Mouse (Mus musculus): Measurements from ENCODE around the gene Bves.
"Not testable (repeated sequence)": the region's sequence is repeated elsewhere in the genome, so short reads cannot be mapped to it uniquely, and the experiment has no call there.

The Bves gene

DNA sequence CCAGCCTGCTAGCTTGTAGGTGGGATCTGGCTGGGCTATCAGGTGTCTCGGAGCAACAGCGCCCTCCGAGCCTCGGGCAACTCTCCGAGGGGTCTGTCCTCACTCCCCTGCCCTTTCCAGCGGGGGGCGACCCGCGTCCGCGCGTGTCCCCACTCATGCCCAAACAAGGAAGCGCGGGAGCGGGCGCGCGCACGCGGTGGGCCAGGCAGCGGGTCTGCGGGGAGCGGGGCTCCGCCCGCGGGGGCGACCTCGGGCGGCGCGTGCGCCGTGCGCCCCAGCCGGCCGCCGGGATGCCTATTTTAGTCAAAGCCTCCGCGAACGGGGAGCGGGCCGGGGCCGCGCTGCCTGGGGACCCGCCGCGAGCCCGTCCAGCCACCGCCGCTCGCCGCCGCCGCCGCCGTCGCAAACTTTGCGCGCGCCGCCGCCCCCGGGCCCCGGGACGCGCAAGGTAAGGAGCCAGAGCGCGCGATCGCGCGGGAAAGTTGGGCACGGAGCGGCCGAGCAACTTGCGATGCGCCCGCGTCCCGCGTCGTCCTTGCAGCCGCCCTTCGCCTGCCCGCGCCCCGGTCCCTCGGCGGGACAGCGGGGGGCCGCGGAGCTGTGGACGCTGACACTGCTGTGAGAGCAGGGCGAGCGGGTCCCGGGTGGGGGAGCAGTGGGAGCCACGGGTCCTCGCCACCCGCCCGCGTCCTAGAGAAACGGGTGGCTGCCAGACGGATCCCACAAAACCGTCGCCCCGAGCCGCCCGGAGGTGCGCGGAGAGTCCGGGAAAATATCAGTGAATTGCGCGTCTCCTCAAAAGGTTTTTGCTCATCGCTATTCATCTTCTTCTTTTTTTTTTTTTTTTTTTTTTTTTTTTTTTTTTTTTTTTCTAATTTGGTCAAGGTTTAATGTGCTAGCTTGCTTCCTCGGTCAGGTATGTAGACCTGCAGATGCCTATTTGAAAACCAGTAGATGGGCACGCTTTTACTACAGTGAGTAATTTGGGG, at the start of gene Bves:
TSS of gene Bves (plus strand) at position 339 of the 989 bp plus-strand sequence.
- peak; percentile 83 for DNase-seq

DNA sequence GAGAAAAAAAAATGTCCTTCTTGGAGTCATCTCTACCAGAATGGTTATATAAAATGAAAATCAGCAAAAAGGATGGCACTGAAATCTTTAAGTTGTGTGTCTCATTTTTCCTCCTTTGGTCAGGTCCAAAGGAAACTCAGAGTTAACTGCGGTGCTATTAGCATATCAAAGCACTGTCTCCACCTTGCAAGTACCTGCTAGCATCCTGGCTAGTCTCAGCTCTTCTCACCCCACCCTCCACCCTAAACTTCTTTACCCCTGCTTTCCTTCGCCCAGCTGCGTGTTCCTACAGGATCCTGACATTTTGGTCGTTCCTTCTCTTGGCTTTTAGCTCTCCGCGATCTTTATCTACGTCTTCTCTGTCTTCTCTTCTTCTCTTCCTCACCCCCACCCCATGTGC, 47.2 kb upstream of the Bves start:
- no peak for DNase-seq

- peak; percentile 70 for DNase-seq
These were observed 46.1 kb upstream of the Bves start for GRCm38 (mm10) chr10:45289218-45290105.

GRCm38 (mm10) chr10:45290618-45291017, 45.0 kb upstream of the Bves start:
- DNase-seq: peak; percentile 39

DNA sequence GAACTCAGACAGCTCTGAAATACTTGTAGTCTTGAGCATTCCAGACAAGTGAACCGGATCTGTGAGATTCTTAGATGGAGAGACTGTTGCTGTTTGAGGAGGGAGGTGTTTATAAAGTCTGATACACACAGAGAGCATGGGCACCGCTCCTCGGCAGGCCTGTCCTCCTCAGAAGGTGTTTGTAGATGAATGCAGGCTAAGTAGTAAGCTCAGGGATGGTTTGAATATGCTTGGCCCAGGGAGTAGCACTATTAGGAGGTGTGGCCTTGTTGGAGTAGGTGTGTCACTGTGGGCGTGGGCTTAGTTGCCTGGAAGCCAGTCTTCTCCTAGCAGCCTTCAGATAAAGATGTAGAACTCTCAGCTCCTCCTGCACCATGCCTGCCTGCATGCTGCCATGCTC, 43.4 kb upstream of the Bves start:
- DNase-seq: not testable (repeated sequence)

DNA sequence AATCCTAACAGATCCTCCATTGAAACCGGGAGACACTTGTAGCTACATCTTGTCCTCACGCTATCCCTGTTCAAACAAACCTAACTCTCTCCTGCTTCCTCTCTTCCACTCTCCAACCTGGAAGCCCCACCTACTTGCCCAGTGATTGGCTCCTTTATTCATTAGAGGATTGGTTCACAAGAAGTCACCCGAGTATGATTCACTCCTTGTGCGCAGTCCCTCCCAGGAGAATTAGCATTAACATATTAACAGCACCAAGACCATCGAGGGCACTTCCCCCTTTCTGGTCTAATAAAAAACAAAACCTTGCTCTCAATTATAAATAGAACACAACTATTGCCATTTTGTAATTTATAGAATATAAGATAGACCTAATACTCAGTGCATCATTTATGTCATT, 40.5 kb upstream of the Bves start:
- DNase-seq: no peak

- no peak for DNase-seq
These were observed 37.1 kb upstream of the Bves start for GRCm38 (mm10) chr10:45298503-45298902.

DNA sequence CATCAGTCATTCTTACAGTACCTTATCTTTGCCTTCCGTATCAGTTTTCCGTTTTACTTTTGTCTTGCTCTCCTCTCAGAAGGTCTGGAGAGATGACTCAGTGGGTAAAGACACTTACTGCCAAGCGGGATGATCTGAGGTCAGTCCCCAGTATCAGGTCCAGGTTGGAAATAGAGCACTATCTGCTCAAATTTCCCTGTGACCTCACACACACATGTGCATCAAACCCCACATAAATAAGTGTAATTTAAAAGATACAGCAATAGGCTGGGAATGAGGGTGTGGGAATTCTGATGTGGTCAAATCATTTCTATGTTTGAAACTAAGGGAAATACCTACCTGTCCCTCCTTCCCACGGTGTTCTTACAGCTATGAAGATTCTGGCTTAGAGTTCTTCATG, 36.1 kb upstream of the Bves start:
- no peak for DNase-seq

GRCm38 (mm10) chr10:45303315-45304036, 32.1 kb upstream of the Bves start:
- DNase-seq: no peak

- DNase-seq: no peak
These were observed 30.4 kb upstream of the Bves start for GRCm38 (mm10) chr10:45305173-45305572.

- no peak for DNase-seq
These were observed 24.4 kb upstream of the Bves start for GRCm38 (mm10) chr10:45311129-45311528.

DNA sequence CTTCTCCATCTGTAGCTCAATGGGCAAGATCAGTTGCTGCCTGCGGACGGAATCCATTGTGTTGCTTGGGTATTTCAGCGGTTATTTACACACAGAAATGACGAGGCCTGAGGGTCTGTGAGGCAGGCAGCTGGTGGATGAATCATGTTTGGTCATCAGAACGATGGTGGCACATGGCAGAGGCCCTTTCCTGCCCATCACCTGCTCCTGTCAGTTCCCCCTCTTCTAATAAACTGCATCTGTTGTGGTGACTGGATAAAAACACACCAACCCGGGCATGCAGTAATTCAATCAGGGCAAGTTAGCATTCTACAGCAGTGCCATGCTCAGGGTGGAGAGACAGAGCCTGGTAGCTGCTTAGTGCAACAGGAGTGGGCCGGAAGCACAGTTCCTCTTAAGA, 23.9 kb upstream of the Bves start:
- peak; percentile 76 for DNase-seq

- DNase-seq: no peak
These were observed 20.7 kb upstream of the Bves start for GRCm38 (mm10) chr10:45314865-45315264.

- no peak for DNase-seq
These were observed 16.6 kb upstream of the Bves start for GRCm38 (mm10) chr10:45318922-45319321.

DNA sequence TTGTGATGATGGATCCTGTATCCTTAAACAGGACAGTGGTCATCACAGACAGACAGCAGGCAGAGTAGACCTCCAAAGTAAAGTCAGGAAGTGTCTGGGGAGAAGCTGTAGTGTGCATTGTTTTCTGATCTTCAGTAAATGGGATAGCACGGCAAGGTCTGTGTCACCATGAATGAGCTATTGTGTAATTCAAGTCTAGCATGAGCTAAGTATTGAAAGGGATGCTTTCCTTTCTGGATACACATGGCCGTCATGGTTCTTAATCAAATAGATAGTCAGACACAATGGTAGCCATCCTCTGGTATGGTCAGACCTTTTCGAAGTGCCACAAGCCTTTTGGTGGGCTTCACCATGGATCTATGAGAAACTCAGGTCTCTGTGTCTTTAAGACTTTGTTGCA, 15.3 kb upstream of the Bves start:
- peak; percentile 65 for DNase-seq

DNA sequence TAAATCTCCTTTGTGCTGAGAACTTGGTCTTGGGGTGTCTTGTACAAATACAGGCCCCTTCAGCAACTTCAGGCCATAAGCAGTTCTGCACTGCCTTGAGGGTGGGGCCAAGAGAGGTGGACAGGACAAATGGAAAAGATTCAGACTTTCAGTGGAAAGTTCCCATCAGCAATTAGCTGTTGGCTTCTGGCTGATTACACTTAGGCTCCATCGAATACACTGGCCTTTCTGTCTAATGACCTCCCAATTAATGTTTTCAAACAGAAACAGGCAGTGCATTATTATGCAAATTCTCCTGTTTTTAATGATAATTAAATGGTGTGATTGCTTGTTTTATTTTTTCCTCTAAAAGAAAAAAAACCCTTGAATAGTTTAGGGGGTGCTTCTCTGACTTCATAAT, 11.4 kb upstream of the Bves start:
- peak; percentile 91 for DNase-seq

DNA sequence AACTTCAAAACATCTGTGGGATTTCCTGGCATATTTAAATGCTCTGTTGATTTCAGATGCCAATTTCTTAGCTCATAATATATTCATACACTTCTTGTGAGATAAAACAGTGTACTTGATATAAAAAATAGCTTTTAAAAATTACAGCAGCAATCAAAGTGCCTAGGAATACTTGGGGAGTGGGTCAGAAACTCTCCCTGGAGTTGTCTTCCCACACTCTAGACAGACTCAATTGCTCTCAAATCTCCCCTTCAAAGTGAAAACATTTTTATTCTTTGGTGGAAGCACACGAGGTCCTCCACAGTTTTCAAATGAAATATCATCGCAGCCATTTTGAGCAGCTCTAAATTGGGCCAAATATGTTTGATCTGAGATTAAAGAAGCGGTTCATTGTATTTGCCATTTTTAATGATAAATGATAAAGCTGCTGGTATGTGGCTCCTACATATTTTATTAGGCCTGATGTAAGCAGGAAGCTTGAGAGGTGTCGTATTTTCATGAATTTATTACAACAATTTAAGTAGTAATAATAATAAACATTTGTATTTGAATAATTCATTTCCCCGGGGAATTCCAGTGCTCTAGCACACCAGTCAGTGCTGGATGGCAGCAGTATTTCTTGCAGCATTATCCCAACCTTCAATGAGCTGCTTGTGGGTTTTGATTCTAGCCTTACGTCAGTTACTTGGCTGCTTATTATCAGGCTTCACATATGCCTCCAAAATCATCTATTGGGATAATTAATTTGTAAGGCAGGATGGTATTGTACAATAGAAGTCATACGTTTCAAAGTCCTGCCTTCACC, 7.2 kb upstream of the Bves start:
- DNase-seq: no peak

DNA sequence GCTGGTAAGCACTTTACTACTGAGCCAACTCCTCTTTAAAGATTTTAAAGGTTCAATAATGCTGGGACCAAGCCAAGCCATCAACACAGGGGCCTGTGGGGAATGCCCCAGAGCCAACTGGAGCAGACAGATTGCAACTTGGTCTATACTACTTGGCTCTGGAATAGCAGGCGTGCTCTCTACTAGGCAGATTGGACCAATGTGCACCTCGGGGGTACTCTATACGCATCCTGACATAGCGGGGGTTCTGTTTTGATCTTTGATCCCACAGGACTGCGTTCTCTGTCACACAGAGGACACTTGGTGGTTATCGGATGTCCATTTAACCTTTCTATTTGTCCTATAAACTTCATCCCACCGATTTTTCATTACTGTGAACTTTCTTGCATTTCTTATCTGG, 647 bp upstream of the Bves start:
- DNase-seq: peak; percentile 26

DNA sequence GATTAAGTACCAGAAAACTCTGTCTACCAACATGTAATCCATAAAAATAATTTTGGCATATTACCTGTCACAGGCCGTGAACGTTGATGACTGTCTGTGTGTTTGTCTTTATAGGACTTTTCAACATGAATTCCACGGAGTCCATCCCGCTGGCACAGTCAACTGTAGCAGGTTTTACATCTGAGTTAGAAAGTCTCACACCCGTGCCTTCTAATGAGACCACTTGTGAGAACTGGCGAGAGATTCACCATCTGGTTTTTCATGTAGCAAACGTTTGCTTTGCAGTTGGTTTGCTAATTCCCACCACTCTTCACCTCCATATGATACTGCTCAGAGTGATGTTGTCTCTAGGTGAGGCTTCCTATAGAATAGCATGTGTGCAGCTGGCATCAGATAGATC, 3.5 kb downstream of the Bves start:
- DNase-seq: no peak

- no peak for DNase-seq
These were observed 8.8 kb downstream of the Bves start for GRCm38 (mm10) chr10:45344381-45344780.

GRCm38 (mm10) chr10:45345217-45345616, 9.6 kb downstream of the Bves start:
- DNase-seq: no peak

DNA sequence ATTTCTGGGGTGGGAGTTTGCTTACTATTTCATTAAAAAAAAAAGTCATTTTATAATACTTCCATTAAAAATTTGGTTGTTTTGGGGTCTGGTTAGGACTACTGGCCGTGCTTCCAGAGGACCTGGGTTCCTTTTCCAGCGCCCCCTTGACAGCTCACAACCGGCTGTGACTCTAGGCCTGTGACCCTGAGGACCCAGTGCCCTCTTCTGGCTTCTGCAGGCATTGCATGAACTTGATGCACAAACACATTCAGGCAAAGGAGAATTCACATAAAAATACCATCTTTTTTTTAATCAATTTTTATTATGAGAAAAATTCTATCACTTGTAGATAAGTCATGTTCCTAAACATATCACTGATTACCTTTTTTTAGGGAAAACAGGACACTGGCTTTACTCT, 12.6 kb downstream of the Bves start:
- not testable (repeated sequence) for DNase-seq

Measured in retina, postnatal 1 day (tissue).